Mouse (Mus musculus) CH12.LX (cell line): ENCODE measurements around the gene Klre1. TPM values are rescaled to one million over a fixed set of nuclear protein-coding genes. Genes with fewer than 3 reads are reported as not detected.

Source experiments
- DNase-seq: peaks from one replicate; pipeline ENCODE4 v3.0.0-alpha.2; 2013; ENCODE audit errors: extremely low read depth
- H3K27ac ChIP-seq: 2 replicates; pipeline ENCODE4 v1.5.1; 2012; ENCODE audit warnings: low read depth, mild to moderate bottlenecking, control low read depth, moderate library complexity; ENCODE audit not compliant: insufficient read depth
- H3K27me3 ChIP-seq: replicated peaks from 2 replicates; pipeline ENCODE3; 2012; ENCODE audit warnings: inconsistent platforms
- H3K36me3 ChIP-seq, 2 experiments: replicated peaks in 1 of 2; 2 replicates each; pipeline versions ENCODE3 to v1.6.1; 2012; ENCODE audit warnings: inconsistent platforms in 1 of 2, low read length in 1 of 2, mild to moderate bottlenecking in 1 of 2, mixed read lengths in 1 of 2, moderate library complexity in 1 of 2; ENCODE audit not compliant: control insufficient read depth in 1 of 2, insufficient read depth in 1 of 2
- H3K4me1 ChIP-seq, 2 experiments: 2 replicates each; pipeline ENCODE4 v1.6.1; 2012; ENCODE audit warnings: inconsistent platforms in 1 of 2, moderate library complexity in 1 of 2; ENCODE audit not compliant: insufficient read depth in 2 of 2, control insufficient read depth in 1 of 2
- H3K4me2 ChIP-seq: 2 replicates; pipeline ENCODE4 v1.6.1; 2012; ENCODE audit warnings: low read depth, mild to moderate bottlenecking, control low read depth; ENCODE audit not compliant: poor library complexity, insufficient read depth, severe bottlenecking
- H3K4me3 ChIP-seq, 3 experiments: fragments of 150-350 bp in 1 of 3; sonication (generic) in 1 of 3; replicated peaks in 1 of 3; 2 replicates each; pipeline versions ENCODE3 to v1.5.1; 2011 to 2012; ENCODE audit warnings: low read depth in 2 of 3, low read length in 2 of 3, mild to moderate bottlenecking in 2 of 3, moderate library complexity in 2 of 3, control low read depth in 1 of 3, improper control_type of control experiment in 1 of 3, inconsistent platforms in 1 of 3, mixed read lengths in 1 of 3; ENCODE audit not compliant: poor library complexity in 1 of 3
- H3K79me2 ChIP-seq: replicated peaks from 2 replicates; pipeline ENCODE4 v1.6.1; 2012; ENCODE audit warnings: mild to moderate bottlenecking, moderate library complexity; ENCODE audit not compliant: control insufficient read depth, poor library complexity, insufficient read depth, severe bottlenecking; ENCODE audit errors: extremely low read depth
- H3K9ac ChIP-seq: 2 replicates; pipeline ENCODE4 v1.6.1; 2012; ENCODE audit warnings: low read depth, mild to moderate bottlenecking, control low read depth, moderate library complexity; ENCODE audit not compliant: insufficient read depth
- H3K9me3 ChIP-seq: replicated peaks from 2 replicates; pipeline ENCODE3; 2012; ENCODE audit warnings: low read length, inconsistent platforms, mixed read lengths
- E2F4 ChIP-seq: IDR thresholded peaks from 2 replicates; pipeline ENCODE4 v1.6.1; 2011; ENCODE audit warnings: low read depth, low read length, improper control_type of control experiment; ENCODE audit not compliant: insufficient replicate concordance
- IRF4 ChIP-seq: IDR thresholded peaks from 2 replicates; pipeline ENCODE4 v1.6.1; 2014; ENCODE audit warnings: low read depth, mild to moderate bottlenecking, inconsistent platforms, low read length, improper control_type of control experiment
- KAT2A ChIP-seq: IDR thresholded peaks from 2 replicates; pipeline ENCODE4 v1.6.1; 2012; ENCODE audit warnings: low read length, improper control_type of control experiment, inconsistent platforms; ENCODE audit not compliant: insufficient replicate concordance
- MAFK ChIP-seq: IDR thresholded peaks from 2 replicates; pipeline ENCODE4 v1.6.1; 2011; ENCODE audit warnings: low read length, improper control_type of control experiment; ENCODE audit not compliant: insufficient replicate concordance
- MAX ChIP-seq: IDR thresholded peaks from 2 replicates; pipeline ENCODE4 v1.6.1; 2011; ENCODE audit warnings: low read length, improper control_type of control experiment
- MAZ ChIP-seq: IDR thresholded peaks from 2 replicates; pipeline ENCODE4 v1.6.1; 2012; ENCODE audit warnings: low read depth, mild to moderate bottlenecking, inconsistent platforms, low read length, improper control_type of control experiment, moderate library complexity
- MYC ChIP-seq: IDR thresholded peaks from 2 replicates; pipeline ENCODE4 v1.6.1; 2011; ENCODE audit warnings: low read depth, mild to moderate bottlenecking, improper control_type of control experiment, low read length
- NELFE ChIP-seq: IDR thresholded peaks from 2 replicates; pipeline ENCODE4 v1.6.1; 2011; ENCODE audit warnings: low read depth, low read length, improper control_type of control experiment
- NRF1 ChIP-seq: IDR thresholded peaks from 2 replicates; pipeline ENCODE4 v1.6.1; 2014; ENCODE audit warnings: low read depth, mild to moderate bottlenecking, inconsistent platforms, low read length, improper control_type of control experiment, moderate library complexity
- PAX5 ChIP-seq: IDR thresholded peaks from 2 replicates; pipeline ENCODE4 v1.6.1; 2012; ENCODE audit warnings: low read length, inconsistent platforms, mixed read lengths
- POLR2AphosphoS2 ChIP-seq: IDR thresholded peaks from 2 replicates; pipeline ENCODE4 v1.6.1; 2011; ENCODE audit warnings: low read depth, low read length, improper control_type of control experiment
- USF1 ChIP-seq: IDR thresholded peaks from 2 replicates; pipeline ENCODE4 v1.6.1; 2014; ENCODE audit warnings: low read depth, mild to moderate bottlenecking, inconsistent platforms, low read length, improper control_type of control experiment
- USF2 ChIP-seq: conservative IDR thresholded peaks from 2 replicates; pipeline ENCODE4 v1.6.1; 2011; ENCODE audit warnings: low read depth, low read length, improper control_type of control experiment
- ZKSCAN1 ChIP-seq: IDR thresholded peaks from 2 replicates; pipeline ENCODE4 v1.6.1; 2012; ENCODE audit warnings: low read depth, inconsistent platforms, low read length, improper control_type of control experiment, borderline replicate concordance
- ZMIZ1 ChIP-seq: IDR thresholded peaks from 2 replicates; pipeline ENCODE4 v1.6.1; 2012; ENCODE audit warnings: low read depth, mild to moderate bottlenecking, inconsistent platforms, low read length, improper control_type of control experiment
- ZNF384 ChIP-seq: IDR thresholded peaks from 2 replicates; pipeline ENCODE4 v1.6.1; 2012; ENCODE audit warnings: low read depth, low read length, improper control_type of control experiment, inconsistent platforms
- dilution Hi-C: fragments of 300-500 bp; cut with MboI; formaldehyde crosslinking; loops from 2 replicates; pipeline ENCODE4 v1.14.3; 2020; ENCODE audit warnings: low sequenced_read_pairs; ENCODE audit not compliant: extremely low pct_unique_long_range_greater_than_20kb, extremely low pct_ligation_motif_present
- in situ Hi-C: fragments of 300-500 bp; cut with MboI; formaldehyde crosslinking; loops from 3 replicates; pipeline ENCODE4 v1.14.3; 2019; ENCODE audit warnings: low sequenced_read_pairs, low pct_ligation_motif_present, low pct_unique_long_range_greater_than_20kb, mixed read lengths
- polyA plus RNA-seq: library from polyadenylated mRNA; unstranded; fragments of >175 nt; gene quantifications from 2 replicates; pipeline ENCODE4 v1.2.1, GENCODE M21; 2012; ENCODE audit warnings: low read depth; ENCODE audit not compliant: insufficient read length
- total RNA-seq, 2 experiments: library from RNA; depleted of rRNA; stranded (reverse); fragments of 300-350 nt in 1 of 2; fragments of >200 nt in 1 of 2; gene quantifications; 2 replicates each; pipeline ENCODE4 v1.2.3; 2012 to 2014

The Klre1 gene
- not detected in 2 replicates for total RNA-seq (2012; rRNA removed)
- total RNA-seq (2014; rRNA removed): not detected in 2 replicates
- polyA plus RNA-seq: not detected in 2 replicates

- H3K4me3 ChIP-seq: no peak within 1 kb of the TSS
- TF ChIP-seq ZNF384 (no peak), E2F4 (no peak), POLR2AphosphoS2 (no peak), NELFE (no peak), NRF1 (no peak), MAX (no peak), ZMIZ1 (no peak), MAZ (no peak), PAX5 (no peak), KAT2A (no peak), USF2 (no peak), USF1 (no peak), MAFK (no peak), ZKSCAN1 (no peak), IRF4 (no peak)
- DNase-seq: no peak
- dilution Hi-C loops (no loop called here), in situ Hi-C loops (loop anchor here (25.0 kb wide), 1 partner anchor 1785 kb away; the partner anchor contains the start of gene Styk1)
- H3K36me3 ChIP-seq: no peaks in the 10 kb centered on the region
- H3K4me2 ChIP-seq: no peak within 1 kb of the TSS
- no peaks in the 10 kb centered on the region for H3K9me3 ChIP-seq
- H3K9ac ChIP-seq: no peak within 1 kb of the TSS
- H3K27ac ChIP-seq: no peak within 1 kb of the TSS
- no peaks in the 10 kb centered on the region for H3K4me1 ChIP-seq
- no peaks in the 10 kb centered on the region for H3K79me2 ChIP-seq
- no peaks in the 10 kb centered on the region for H3K27me3 ChIP-seq
Observed at GRCm38 (mm10) chr6:129577605-129578004, at the start of gene Klre1. Gene Klre1, plus strand, starts transcription at chr6:129577905.

GRCm38 (mm10) chr6:129529605-129530004 lies 48.1 kb upstream of the Klre1 start:
- dilution Hi-C loops: no loop called here
- H3K36me3 ChIP-seq: no peaks in the 10 kb centered on the region

More at GRCm38 (mm10) chr6:129529605-129530004, 48.1 kb upstream of the Klre1 start:
- H3K9ac ChIP-seq: no peak overlapping the region
- no peaks in the 10 kb centered on the region for H3K9me3 ChIP-seq
- DNase-seq: no peak
- no peak overlapping the region for H3K27ac ChIP-seq
- H3K4me3 ChIP-seq: no peak overlapping the region
- in situ Hi-C loops: loop anchor here (25.0 kb wide), 1 partner anchor 267 kb away; no protein-coding TSS in a partner anchor
- no peaks in the 10 kb centered on the region for H3K27me3 ChIP-seq
- peaks cover 0 to 9% of the 10 kb centered on the region in 2 experiments; a peak in 2 of 4 replicates for H3K4me1 ChIP-seq
- H3K4me2 ChIP-seq: no peak overlapping the region
- no peak for TF ChIP-seq MYC
- TF ChIP-seq IRF4: no peak
- no peak for TF ChIP-seq MAX
- TF ChIP-seq, all 38 proteins: peak for 0
- H3K79me2 ChIP-seq: peaks cover 14% of the 10 kb centered on the region
